Mouse (Mus musculus): ENCODE data around the gene Anxa7.

Gene Anxa7

DNA sequence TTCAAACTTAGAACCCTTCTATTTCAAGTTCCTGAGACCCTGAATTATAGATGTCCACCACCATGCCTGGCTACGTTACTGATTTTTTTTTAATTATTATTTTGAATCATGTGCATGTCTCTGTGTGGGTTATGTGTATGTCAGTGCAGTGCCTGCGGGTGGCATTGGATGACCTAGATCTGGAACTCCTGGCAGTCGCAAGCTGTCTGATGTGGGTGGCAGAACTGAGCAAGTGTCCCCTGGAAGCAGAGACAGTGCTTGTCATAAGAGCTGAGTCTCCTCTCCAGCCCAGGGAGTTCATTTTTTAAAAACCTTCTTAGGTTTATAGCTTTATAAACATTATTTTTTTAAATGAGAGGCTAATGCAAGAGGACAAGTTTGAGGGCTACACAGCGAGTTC, 47.5 kb downstream of the Anxa7 start:
- DNase-seq (ENCODE audit: low read depth, low spot score), result no peak

DNA sequence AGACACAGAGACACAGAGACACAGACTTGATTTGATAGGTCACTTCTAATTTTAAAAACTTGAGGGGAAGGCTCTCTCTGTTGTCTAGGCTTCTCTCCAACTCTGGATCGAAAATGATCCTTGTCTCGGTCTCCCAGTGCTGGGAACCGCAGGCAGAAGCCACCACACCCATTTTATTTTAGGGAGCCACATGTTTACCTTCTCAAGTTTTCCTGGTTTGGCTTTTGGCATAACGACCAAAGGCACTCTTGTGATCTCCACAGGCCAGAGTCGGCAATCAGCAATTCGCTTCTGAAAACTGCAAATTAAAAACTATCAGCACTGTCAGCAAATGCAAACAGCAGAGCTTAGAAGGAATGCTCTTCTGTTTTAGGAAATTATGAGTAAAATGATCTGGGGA, 48.2 kb downstream of the Anxa7 start:
- no peak for DNase-seq (ENCODE audit: low read depth, low spot score)

DNA sequence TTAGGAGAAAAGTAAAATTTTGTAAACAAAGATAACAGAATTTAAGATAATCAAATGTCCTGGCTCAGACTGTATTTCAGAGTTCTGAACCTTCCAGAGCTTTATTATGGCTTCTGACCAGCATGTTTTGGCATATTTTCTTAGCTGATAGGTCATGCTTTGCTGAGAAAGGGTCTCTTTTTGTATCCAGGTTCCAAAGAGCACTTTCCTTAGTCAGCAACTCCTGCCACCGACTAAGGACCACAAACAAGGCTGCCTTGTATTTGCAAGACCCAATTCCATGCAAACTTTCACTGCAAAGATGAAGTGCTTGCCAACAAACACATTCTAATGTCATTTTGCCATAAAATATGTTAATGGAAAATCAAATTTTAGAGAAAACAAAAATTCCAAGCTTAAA, 50.1 kb downstream of the Anxa7 start:
- no peak for DNase-seq (ENCODE audit: low read depth, low spot score)

DNA sequence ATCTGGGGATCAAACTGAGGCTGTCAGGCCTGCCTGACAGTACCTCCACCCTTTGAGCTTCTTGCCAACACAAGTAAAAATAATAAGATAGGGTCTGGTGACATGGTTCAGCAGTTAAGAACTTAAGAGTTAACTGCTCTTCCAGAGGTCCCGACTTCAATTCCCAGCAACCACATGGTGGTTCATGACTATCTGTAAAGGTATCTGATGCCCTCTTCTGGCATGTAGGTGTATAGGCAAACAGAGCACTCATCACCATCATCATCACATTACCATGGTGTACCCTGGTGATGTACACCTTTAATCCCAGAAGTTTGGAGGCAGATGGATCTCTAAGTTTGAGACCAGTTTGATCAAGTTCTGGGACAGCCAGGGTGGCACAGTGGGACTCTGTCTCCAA, 51.3 kb downstream of the Anxa7 start:
- no peak for DNase-seq (ENCODE audit: low read depth, low spot score)

DNA sequence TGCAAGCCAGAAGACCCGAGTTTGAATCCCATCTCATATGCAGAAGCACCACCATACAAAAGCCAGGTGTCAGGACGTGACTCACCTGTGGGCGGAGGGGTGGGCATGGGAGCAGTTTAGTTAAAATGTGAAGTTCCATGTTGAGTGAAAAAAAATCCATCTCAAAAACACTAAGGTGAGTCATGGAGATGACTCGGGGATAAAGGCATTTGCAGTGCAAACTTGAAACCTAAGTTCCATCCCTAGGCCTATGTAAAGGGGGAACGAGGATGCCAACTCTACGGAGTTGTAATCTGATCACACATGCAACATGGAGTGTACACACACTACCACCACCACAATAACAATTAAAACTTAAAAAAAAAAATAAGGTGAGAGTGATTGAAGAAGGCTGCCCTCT, 56.9 kb downstream of the Anxa7 start:
- DNase-seq (ENCODE audit: low read depth, low spot score), result no peak

DNA sequence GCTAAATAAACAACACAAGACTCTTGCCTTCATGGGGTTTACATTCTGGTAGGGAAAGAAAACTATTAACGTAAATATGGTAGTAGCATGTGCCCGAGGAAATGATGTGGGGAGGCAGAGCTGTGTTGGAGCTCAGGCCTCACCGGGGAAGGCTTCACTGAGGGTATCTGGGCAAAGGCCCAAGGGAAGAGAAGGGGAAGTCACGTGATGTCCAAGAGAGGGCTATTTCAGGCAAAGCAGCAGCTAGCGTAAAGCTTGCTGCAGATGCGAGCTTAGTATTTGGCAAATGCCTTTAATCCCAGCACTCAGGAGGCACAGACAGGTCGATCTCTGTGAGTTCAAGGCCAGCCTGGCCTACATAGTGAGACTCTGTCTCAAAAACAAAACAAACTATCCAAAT, 57.7 kb downstream of the Anxa7 start:
- no peak for DNase-seq (ENCODE audit: low read depth, low spot score)

Measured in mesoderm, embryonic 11.5 days (tissue).